Mouse (Mus musculus): Measurements from ENCODE around the gene Ppp1r16b. TPM values are rescaled to one million over a fixed set of nuclear protein-coding genes. Genes with fewer than 3 reads are reported as not detected.

The Ppp1r16b gene
- polyA plus RNA-seq, 1 experiment from 2014 or later, result 2.8 TPM

- ATAC-seq (replicated peaks; ENCODE audit: low FRiP score), result no peak
- H3K4me2 ChIP-seq (ENCODE audit: low read depth, low read length, severe bottlenecking), result no peak overlapping the region
- H3K9ac ChIP-seq (ENCODE audit: low read length), result no peak overlapping the region
- no peak overlapping the region for H3K4me3 ChIP-seq (ENCODE audit: low read depth, low read length)
- WGBS, result 48% methylated on average over 6 of the region's 6 CpGs
- H3K27me3 ChIP-seq (ENCODE audit: control insufficient read depth, insufficient read depth, low read length), result peaks cover 17% of the 10 kb centered on the region
- H3K36me3 ChIP-seq (ENCODE audit: control insufficient read depth, insufficient read depth, low read length), result no peaks in the 10 kb centered on the region
- no peak overlapping the region for H3K27ac ChIP-seq (ENCODE audit: low read depth, low read length)
- no peak for DNase-seq (ENCODE audit: low spot score)
- no peaks in the 10 kb centered on the region for H3K9me3 ChIP-seq (ENCODE audit: control insufficient read depth, low read length)
- H3K4me1 ChIP-seq (replicated peaks; ENCODE audit: control insufficient read depth, insufficient read depth, low read length), result peaks cover 5% of the 10 kb centered on the region; the same call in 1 of the 2 replicates
Observed at GRCm38 (mm10) chr2:158672829-158673228, 7.6 kb downstream of the Ppp1r16b start.

GRCm38 (mm10) chr2:158673493-158673892 lies 8.3 kb downstream of the Ppp1r16b start:
- no peak overlapping the region for H3K4me3 ChIP-seq (ENCODE audit: low read depth, low read length)
- 84% methylated on average over 4 of the region's 4 CpGs for WGBS
- H3K4me2 ChIP-seq (ENCODE audit: low read depth, low read length, severe bottlenecking), result no peak overlapping the region
- H3K4me1 ChIP-seq (replicated peaks; ENCODE audit: control insufficient read depth, insufficient read depth, low read length), result peaks cover 2% of the 10 kb centered on the region; the same call in 1 of the 2 replicates
- ATAC-seq (replicated peaks; ENCODE audit: low FRiP score) (peak; percentile 16; the same call in 1 of the 2 replicates), DNase-seq (ENCODE audit: low spot score) (no peak)
- H3K36me3 ChIP-seq (ENCODE audit: control insufficient read depth, insufficient read depth, low read length), result no peaks in the 10 kb centered on the region
- H3K9me3 ChIP-seq (ENCODE audit: control insufficient read depth, low read length), result no peaks in the 10 kb centered on the region
- H3K27me3 ChIP-seq (ENCODE audit: control insufficient read depth, insufficient read depth, low read length), result peaks cover 12% of the 10 kb centered on the region
- H3K9ac ChIP-seq (ENCODE audit: low read length), result no peak overlapping the region
- H3K27ac ChIP-seq (ENCODE audit: low read depth, low read length), result peak overlapping the region; percentile 25; the same call in 1 of the 2 replicates

- Histone ChIP-seq H3K9me3 (ENCODE audit: control insufficient read depth, low read length) (no peaks in the 10 kb centered on the region), H3K4me3 (ENCODE audit: low read depth, low read length) (no peak overlapping the region), H3K27me3 (ENCODE audit: control insufficient read depth, insufficient read depth, low read length) (peaks cover 5% of the 10 kb centered on the region), H3K36me3 (ENCODE audit: control insufficient read depth, insufficient read depth, low read length) (no peaks in the 10 kb centered on the region), H3K9ac (ENCODE audit: low read length) (no peak overlapping the region), H3K4me2 (ENCODE audit: low read depth, low read length, severe bottlenecking) (no peak overlapping the region), H3K4me1 (replicated peaks; ENCODE audit: control insufficient read depth, insufficient read depth, low read length) (peaks cover 2% of the 10 kb centered on the region; the same call in 1 of the 2 replicates), H3K27ac (ENCODE audit: low read depth, low read length) (no peak overlapping the region)
- WGBS, result 75% methylated on average over 6 of the region's 6 CpGs
- DNase-seq (ENCODE audit: low spot score) (no peak), ATAC-seq (replicated peaks; ENCODE audit: low FRiP score) (no peak)
Observed at GRCm38 (mm10) chr2:158674131-158674530, 8.9 kb downstream of the Ppp1r16b start.

- H3K4me1 ChIP-seq (replicated peaks; ENCODE audit: control insufficient read depth, insufficient read depth, low read length), result peaks cover 2% of the 10 kb centered on the region; the same call in 1 of the 2 replicates
- no peak overlapping the region for H3K9ac ChIP-seq (ENCODE audit: low read length)
- no peaks in the 10 kb centered on the region for H3K27me3 ChIP-seq (ENCODE audit: control insufficient read depth, insufficient read depth, low read length)
- DNase-seq (ENCODE audit: low spot score) (no peak), ATAC-seq (replicated peaks; ENCODE audit: low FRiP score) (no peak)
- H3K4me3 ChIP-seq (ENCODE audit: low read depth, low read length), result no peak overlapping the region
- no peaks in the 10 kb centered on the region for H3K36me3 ChIP-seq (ENCODE audit: control insufficient read depth, insufficient read depth, low read length)
- 89% methylated on average over 7 of the region's 7 CpGs for WGBS
- H3K4me2 ChIP-seq (ENCODE audit: low read depth, low read length, severe bottlenecking), result no peak overlapping the region
- no peaks in the 10 kb centered on the region for H3K9me3 ChIP-seq (ENCODE audit: control insufficient read depth, low read length)
- H3K27ac ChIP-seq (ENCODE audit: low read depth, low read length), result no peak overlapping the region
Observed at GRCm38 (mm10) chr2:158674759-158675158, 9.6 kb downstream of the Ppp1r16b start.

- DNase-seq (ENCODE audit: low spot score), result no peak
- ATAC-seq (replicated peaks; ENCODE audit: low FRiP score), result no peak
- no peak overlapping the region for H3K4me3 ChIP-seq (ENCODE audit: low read depth, low read length)
- H3K27me3 ChIP-seq (ENCODE audit: control insufficient read depth, insufficient read depth, low read length), result no peaks in the 10 kb centered on the region
- 88% methylated on average over 6 of the region's 6 CpGs for WGBS
- no peaks in the 10 kb centered on the region for H3K36me3 ChIP-seq (ENCODE audit: control insufficient read depth, insufficient read depth, low read length)
- no peak overlapping the region for H3K27ac ChIP-seq (ENCODE audit: low read depth, low read length)
- H3K4me2 ChIP-seq (ENCODE audit: low read depth, low read length, severe bottlenecking), result no peak overlapping the region
- no peaks in the 10 kb centered on the region for H3K9me3 ChIP-seq (ENCODE audit: control insufficient read depth, low read length)
- no peak overlapping the region for H3K9ac ChIP-seq (ENCODE audit: low read length)
- H3K4me1 ChIP-seq (replicated peaks; ENCODE audit: control insufficient read depth, insufficient read depth, low read length), result peaks cover 2% of the 10 kb centered on the region; the same call in 1 of the 2 replicates
Observed at GRCm38 (mm10) chr2:158675161-158675560, 10.0 kb downstream of the Ppp1r16b start.

- DNase-seq (ENCODE audit: low spot score), result no peak
- H3K4me1 ChIP-seq (replicated peaks; ENCODE audit: control insufficient read depth, insufficient read depth, low read length), result peaks cover 5% of the 10 kb centered on the region; the same call in 1 of the 2 replicates
- H3K9ac ChIP-seq (ENCODE audit: low read length), result no peak overlapping the region
- 92% methylated on average over 12 of the region's 12 CpGs for whole genome bisulfite sequencing
- no peak overlapping the region for H3K4me3 ChIP-seq (ENCODE audit: low read depth, low read length)
- H3K36me3 ChIP-seq (ENCODE audit: control insufficient read depth, insufficient read depth, low read length), result no peaks in the 10 kb centered on the region
- ATAC-seq (replicated peaks; ENCODE audit: low FRiP score), result no peak
- H3K27me3 ChIP-seq (ENCODE audit: control insufficient read depth, insufficient read depth, low read length), result no peaks in the 10 kb centered on the region
- no peak overlapping the region for H3K27ac ChIP-seq (ENCODE audit: low read depth, low read length)
- no peaks in the 10 kb centered on the region for H3K9me3 ChIP-seq (ENCODE audit: control insufficient read depth, low read length)
- no peak overlapping the region for H3K4me2 ChIP-seq (ENCODE audit: low read depth, low read length, severe bottlenecking)
Observed at GRCm38 (mm10) chr2:158675907-158676533, 10.8 kb downstream of the Ppp1r16b start.

GRCm38 (mm10) chr2:158677946-158678345 lies 12.7 kb downstream of the Ppp1r16b start:
- H3K36me3 ChIP-seq (ENCODE audit: control insufficient read depth, insufficient read depth, low read length), result no peaks in the 10 kb centered on the region
- H3K4me1 ChIP-seq (replicated peaks; ENCODE audit: control insufficient read depth, insufficient read depth, low read length), result peaks cover 5% of the 10 kb centered on the region; the same call in 1 of the 2 replicates
- H3K9ac ChIP-seq (ENCODE audit: low read length), result no peak overlapping the region
- no peak overlapping the region for H3K27ac ChIP-seq (ENCODE audit: low read depth, low read length)
- H3K9me3 ChIP-seq (ENCODE audit: control insufficient read depth, low read length), result no peaks in the 10 kb centered on the region
- DNase-seq (ENCODE audit: low spot score) (no peak), ATAC-seq (replicated peaks; ENCODE audit: low FRiP score) (no peak)
- WGBS, result 73% methylated on average over 8 of the region's 8 CpGs
- H3K4me2 ChIP-seq (ENCODE audit: low read depth, low read length, severe bottlenecking), result no peak overlapping the region
- H3K4me3 ChIP-seq (ENCODE audit: low read depth, low read length), result no peak overlapping the region
- no peaks in the 10 kb centered on the region for H3K27me3 ChIP-seq (ENCODE audit: control insufficient read depth, insufficient read depth, low read length)

- DNase-seq (ENCODE audit: low spot score), result no peak
- 94% methylated on average over 7 of the region's 7 CpGs for WGBS
Observed at GRCm38 (mm10) chr2:158679091-158679490, 13.9 kb downstream of the Ppp1r16b start.

GRCm38 (mm10) chr2:158680357-158680889 lies 15.2 kb downstream of the Ppp1r16b start:
- no peak overlapping the region for H3K4me3 ChIP-seq (ENCODE audit: low read depth, low read length)
- H3K9ac ChIP-seq (ENCODE audit: low read length), result no peak overlapping the region
- peaks cover 3% of the 10 kb centered on the region; the same call in 1 of the 2 replicates for H3K4me1 ChIP-seq (replicated peaks; ENCODE audit: control insufficient read depth, insufficient read depth, low read length)
- H3K27me3 ChIP-seq (ENCODE audit: control insufficient read depth, insufficient read depth, low read length), result no peaks in the 10 kb centered on the region
- no peak overlapping the region for H3K4me2 ChIP-seq (ENCODE audit: low read depth, low read length, severe bottlenecking)
- no peak overlapping the region for H3K27ac ChIP-seq (ENCODE audit: low read depth, low read length)
- ATAC-seq (replicated peaks; ENCODE audit: low FRiP score), result no peak
- no peaks in the 10 kb centered on the region for H3K36me3 ChIP-seq (ENCODE audit: control insufficient read depth, insufficient read depth, low read length)
- WGBS, result 61% methylated on average over 10 of the region's 10 CpGs
- no peaks in the 10 kb centered on the region for H3K9me3 ChIP-seq (ENCODE audit: control insufficient read depth, low read length)
- no peak for DNase-seq (ENCODE audit: low spot score)

More at GRCm38 (mm10) chr2:158679091-158679490, 13.9 kb downstream of the Ppp1r16b start:
- H3K4me3 ChIP-seq (ENCODE audit: low read depth, low read length), result no peak overlapping the region
- no peak overlapping the region for H3K4me2 ChIP-seq (ENCODE audit: low read depth, low read length, severe bottlenecking)
- H3K27ac ChIP-seq (ENCODE audit: low read depth, low read length), result no peak overlapping the region
- no peaks in the 10 kb centered on the region for H3K27me3 ChIP-seq (ENCODE audit: control insufficient read depth, insufficient read depth, low read length)
- no peak overlapping the region for H3K9ac ChIP-seq (ENCODE audit: low read length)
- H3K4me1 ChIP-seq (replicated peaks; ENCODE audit: control insufficient read depth, insufficient read depth, low read length), result peaks cover 3% of the 10 kb centered on the region; the same call in 1 of the 2 replicates
- H3K9me3 ChIP-seq (ENCODE audit: control insufficient read depth, low read length), result no peaks in the 10 kb centered on the region
- H3K36me3 ChIP-seq (ENCODE audit: control insufficient read depth, insufficient read depth, low read length), result no peaks in the 10 kb centered on the region
- no peak for ATAC-seq (replicated peaks; ENCODE audit: low FRiP score)

Measured in forebrain, embryonic 11.5 days (tissue).